Mouse (Mus musculus) liver, adult 2 months (tissue): ENCODE measurements around the gene Exoc3l2.

Experiments
- CTCF ChIP-seq: fragments of 200-500 bp; IDR thresholded peaks from 2 replicates; pipeline ENCODE4 v1.5.1; 2011; ENCODE audit warnings: low read depth, low read length, control low read depth
- POLR2A ChIP-seq: fragments of 200-500 bp; IDR thresholded peaks from 2 replicates; pipeline ENCODE4 v1.6.1; 2011; ENCODE audit warnings: low read length, control low read depth; ENCODE audit not compliant: insufficient read depth; ENCODE audit errors: extremely low read depth

- TF ChIP-seq POLR2A (no peak), CTCF (peak; percentile 47)
Observed at GRCm38 (mm10) chr7:19523757-19524419, 60.8 kb downstream of the Exoc3l2 start.
